Mouse (Mus musculus) kidney, adult 2 months (tissue): Measurements from ENCODE around the gene Gpd1. TPM values are rescaled to one million over a fixed set of nuclear protein-coding genes. Genes with fewer than 3 reads are reported as not detected.
"Not testable (repeated sequence)": the region's sequence is repeated elsewhere in the genome, so short reads cannot be mapped to it uniquely, and the experiment has no call there.

Source experiments
- DNase-seq: peaks from one replicate; pipeline ENCODE4 v3.0.0; 2021
- H3K27ac ChIP-seq: fragments of 200-500 bp; 2 replicates; pipeline ENCODE4 v1.5.1; 2012; ENCODE audit warnings: low read depth, low read length, control low read depth, inconsistent platforms; ENCODE audit not compliant: insufficient read depth
- H3K27me3 ChIP-seq: fragments of 200-500 bp; replicated peaks from 2 replicates; pipeline ENCODE4 v1.6.1; 2012; ENCODE audit warnings: mild to moderate bottlenecking, moderate library complexity, low read length, inconsistent platforms; ENCODE audit not compliant: control insufficient read depth, insufficient read depth
- H3K36me3 ChIP-seq: fragments of 200-500 bp; 2 replicates; pipeline ENCODE4 v1.6.1; 2012; ENCODE audit warnings: mild to moderate bottlenecking, moderate library complexity, low read length, inconsistent platforms; ENCODE audit not compliant: control insufficient read depth, insufficient read depth
- H3K4me1 ChIP-seq: fragments of 200-500 bp; 2 replicates; pipeline ENCODE4 v1.6.1; 2011; ENCODE audit warnings: low read length; ENCODE audit not compliant: control insufficient read depth, insufficient read depth
- H3K4me3 ChIP-seq: fragments of 200-500 bp; 2 replicates; pipeline ENCODE4 v1.5.1; 2011; ENCODE audit warnings: mild to moderate bottlenecking, low read depth, low read length, control low read depth; ENCODE audit not compliant: insufficient read depth
- CTCF ChIP-seq: fragments of 200-500 bp; conservative IDR thresholded peaks from 2 replicates; pipeline ENCODE4 v1.5.1; 2011; ENCODE audit warnings: low read depth, mild to moderate bottlenecking, control low read depth, low read length, moderate library complexity, mixed read lengths; ENCODE audit not compliant: insufficient read depth, insufficient read length
- POLR2A ChIP-seq: fragments of 200-500 bp; IDR thresholded peaks from one replicate; pipeline ENCODE4 v1.6.1; 2011; ENCODE audit warnings: low read depth, low read length, control low read depth
- WGBS: fragments of 180-500 bp; shearing (Covaris S2); methylation state at CpG from one replicate; pipeline ENCODE4 v1.1.7; 2018; 5-methylcytosine and 5-hydroxymethylcytosine counted together
- polyA plus RNA-seq: library from polyadenylated mRNA; depleted of rRNA; stranded (reverse); fragments of >200 nt; gene quantifications from 2 replicates; pipeline ENCODE4 v1.2.3, GENCODE M21; 2012

Gene Gpd1
- polyA plus RNA-seq, 1 experiment, result 506 TPM

DNA sequence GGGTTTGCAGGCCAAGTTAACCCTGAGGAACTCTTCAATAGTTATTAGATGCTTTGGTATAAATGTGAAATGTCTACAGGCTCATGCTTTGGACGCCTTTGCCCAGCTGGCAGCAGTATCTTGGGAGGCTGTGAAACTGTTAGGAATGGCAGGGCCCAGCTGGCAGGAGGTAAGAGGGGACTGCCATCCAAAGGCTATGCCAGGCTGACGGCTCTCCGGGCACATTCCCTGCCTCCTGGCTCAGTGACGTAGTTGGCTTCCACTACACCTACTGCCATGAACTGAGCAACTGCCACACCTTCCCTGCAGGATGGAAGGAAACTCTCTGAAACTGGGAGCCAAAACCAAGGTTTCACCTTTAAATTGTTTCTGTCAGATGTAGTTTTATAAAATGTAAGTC is 22.9 kb downstream of the Gpd1 start:
- TF ChIP-seq POLR2A, result no peak
- TF ChIP-seq CTCF, result no peak
- H3K4me1 ChIP-seq, result no peaks in the 10 kb centered on the region
- 94% methylated on average over 4 of the region's 4 CpGs for WGBS
- no peak for DNase-seq
- no peaks in the 10 kb centered on the region for H3K27me3 ChIP-seq
- H3K4me3 ChIP-seq, result no peak overlapping the region
- H3K27ac ChIP-seq, result no peak overlapping the region
- no peaks in the 10 kb centered on the region; the same call in 1 of the 2 replicates for H3K36me3 ChIP-seq

DNA sequence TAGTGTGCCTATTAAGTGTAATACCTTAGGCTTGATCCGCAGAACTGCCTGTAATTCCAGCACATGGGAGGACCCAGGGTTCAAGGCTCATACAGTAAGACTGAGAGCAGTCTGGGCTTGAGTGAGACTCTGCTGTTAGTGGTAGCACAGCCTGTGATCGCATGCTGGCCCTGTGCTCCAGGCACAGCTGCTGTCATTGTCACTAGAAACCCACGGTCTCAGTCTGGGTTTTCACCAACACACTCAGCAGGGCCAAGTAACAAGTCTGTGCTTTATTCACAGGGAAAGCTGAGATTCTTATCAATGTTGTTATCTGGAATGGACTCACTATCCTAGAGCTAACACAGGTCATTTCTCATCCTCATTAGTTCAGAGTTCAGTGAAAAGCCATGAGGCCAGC is 36.9 kb downstream of the Gpd1 start:
- Histone ChIP-seq H3K27me3 (no peaks in the 10 kb centered on the region), H3K4me1 (peaks cover 2% of the 10 kb centered on the region; the same call in 1 of the 2 replicates), H3K4me3 (no peak overlapping the region), H3K36me3 (no peaks in the 10 kb centered on the region), H3K27ac (no peak overlapping the region)
- TF ChIP-seq POLR2A, result no peak
- TF ChIP-seq CTCF, result no peak
- WGBS, result 85% methylated on average over 3 of the region's 3 CpGs
- DNase-seq, result no peak

DNA sequence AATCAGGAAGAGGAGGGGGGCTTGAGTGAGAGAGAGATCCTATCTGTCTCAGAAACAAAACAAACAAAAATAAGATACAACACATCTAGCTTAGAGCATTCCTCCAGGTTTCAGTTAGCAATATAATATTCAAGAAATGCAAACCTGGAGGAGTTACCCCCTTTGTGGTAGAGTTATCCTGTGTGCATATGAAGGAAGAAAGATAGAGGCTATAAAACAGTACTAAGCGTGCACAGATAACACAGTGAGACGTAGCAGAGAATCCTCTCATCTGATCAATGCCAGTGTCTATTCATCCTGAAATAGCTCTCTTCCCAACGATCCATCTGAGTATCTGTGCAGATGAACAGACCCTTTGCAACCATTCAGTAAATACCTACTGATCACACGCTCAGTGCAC is 50.2 kb downstream of the Gpd1 start:
- H3K4me1 ChIP-seq, result 0 out of 2 replicates have a peak, but pooled peaks cover 2% of the 10 kb centered on the region
- H3K4me3 ChIP-seq, result no peak overlapping the region
- no peak for DNase-seq
- no peaks in the 10 kb centered on the region for H3K36me3 ChIP-seq
- H3K27me3 ChIP-seq, result no peaks in the 10 kb centered on the region
- no peak overlapping the region for H3K27ac ChIP-seq
- TF ChIP-seq CTCF (no peak), POLR2A (no peak)
- WGBS, result 80% methylated on average over 4 of the region's 4 CpGs

DNA sequence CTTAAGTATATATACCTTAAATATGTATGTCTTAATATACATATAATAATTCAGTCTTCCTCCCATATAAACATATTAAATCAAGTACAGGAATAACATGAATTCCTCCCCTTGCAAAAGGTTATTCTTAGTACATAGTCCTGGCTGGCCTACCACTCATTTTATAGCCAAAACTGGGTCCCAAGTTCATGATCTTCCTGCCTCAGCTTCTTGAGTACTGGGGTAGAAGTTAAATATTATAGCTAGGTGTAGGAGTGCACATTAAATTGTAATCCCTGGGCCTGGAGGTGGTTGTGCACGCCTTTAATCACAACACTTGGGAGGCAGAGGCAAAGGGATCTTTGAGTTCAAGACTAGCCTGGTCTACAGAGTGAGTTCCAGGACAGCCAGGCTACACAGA is 51.4 kb downstream of the Gpd1 start:
- peak; percentile 58 for DNase-seq
- Histone ChIP-seq H3K27me3 (no peaks in the 10 kb centered on the region), H3K36me3 (no peaks in the 10 kb centered on the region), H3K27ac (no peak overlapping the region), H3K4me1 (peaks cover 2% of the 10 kb centered on the region; the same call in 1 of the 2 replicates), H3K4me3 (no peak overlapping the region)
- TF ChIP-seq POLR2A (no peak), CTCF (no peak)
- 70% methylated on average over 1 of the region's 1 CpGs for WGBS

DNA sequence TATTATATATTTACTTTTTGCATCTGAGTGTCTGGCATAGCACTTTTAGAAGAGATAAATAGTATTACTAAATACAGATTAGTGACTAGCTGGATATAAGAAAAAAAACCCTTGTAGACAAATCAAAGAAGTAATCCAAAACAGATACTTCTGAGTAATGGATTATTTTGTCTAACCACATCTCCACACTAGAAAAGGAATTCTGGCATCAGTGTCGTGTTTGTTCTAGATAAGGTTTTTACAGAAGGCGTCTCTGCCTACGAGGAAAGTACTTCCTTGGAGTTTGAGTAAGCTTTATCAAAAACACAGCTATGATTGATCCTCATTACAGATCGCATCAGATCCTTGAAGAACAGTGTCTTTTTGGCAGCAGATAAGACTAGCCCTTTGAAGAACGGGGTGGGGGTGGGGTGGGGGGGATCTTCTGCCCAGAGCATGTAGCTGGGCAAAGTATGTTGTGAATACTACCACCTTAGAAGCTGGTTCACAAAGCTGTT is 53.7 kb downstream of the Gpd1 start:
- TF ChIP-seq CTCF, result no peak
- TF ChIP-seq POLR2A, result no peak
- Histone ChIP-seq H3K27ac (no peak overlapping the region), H3K27me3 (no peaks in the 10 kb centered on the region), H3K36me3 (no peaks in the 10 kb centered on the region), H3K4me1 (peaks cover 2% of the 10 kb centered on the region; the same call in 1 of the 2 replicates), H3K4me3 (peak overlapping the region; percentile 92)
- DNase-seq, result no peak
- WGBS, result 41% methylated on average over 5 of the region's 5 CpGs

DNA sequence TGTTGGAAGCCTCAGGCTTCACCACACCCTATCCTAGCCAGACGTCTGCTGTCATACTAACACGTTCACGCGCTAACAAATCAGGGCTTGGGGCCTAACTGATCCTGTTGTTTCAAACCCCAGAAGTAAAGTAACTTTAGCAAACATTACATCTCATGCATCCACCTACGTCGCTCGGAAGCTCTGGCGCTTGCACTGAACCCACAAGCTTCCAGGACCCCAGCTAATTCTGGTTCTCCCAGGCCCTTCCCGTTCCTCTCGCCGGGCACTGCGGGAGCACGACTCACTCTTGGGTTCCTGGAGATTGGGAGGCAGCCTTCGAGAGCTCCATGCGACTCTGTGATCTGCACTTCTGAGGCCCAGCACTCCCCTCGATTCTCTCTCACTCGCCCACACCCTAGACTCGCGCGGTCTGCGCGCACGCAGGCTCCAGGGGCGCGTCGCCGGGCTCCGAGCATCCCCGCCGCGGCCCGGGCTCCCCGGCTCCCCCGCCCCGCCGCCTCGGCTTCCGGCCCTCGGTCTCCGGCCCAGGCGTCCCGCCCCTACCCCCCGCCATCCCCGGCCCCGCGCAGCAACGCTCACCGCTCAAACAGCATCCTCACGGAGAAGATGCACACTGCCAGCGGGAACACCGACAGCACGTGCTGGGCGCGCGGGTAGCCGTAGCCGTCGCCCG is 54.4 kb downstream of the Gpd1 start:
- peak; percentile 30 for DNase-seq
- peak overlapping the region; percentile 92 for H3K4me3 ChIP-seq
- H3K4me1 ChIP-seq, result peaks cover 2% of the 10 kb centered on the region; the same call in 1 of the 2 replicates
- H3K27ac ChIP-seq, result peak overlapping the region; percentile 69
- TF ChIP-seq CTCF (no peak), POLR2A (no peak)
- no peaks in the 10 kb centered on the region for H3K27me3 ChIP-seq
- WGBS, result under 1% methylated on average over 59 of the region's 59 CpGs
- H3K36me3 ChIP-seq, result no peaks in the 10 kb centered on the region

DNA sequence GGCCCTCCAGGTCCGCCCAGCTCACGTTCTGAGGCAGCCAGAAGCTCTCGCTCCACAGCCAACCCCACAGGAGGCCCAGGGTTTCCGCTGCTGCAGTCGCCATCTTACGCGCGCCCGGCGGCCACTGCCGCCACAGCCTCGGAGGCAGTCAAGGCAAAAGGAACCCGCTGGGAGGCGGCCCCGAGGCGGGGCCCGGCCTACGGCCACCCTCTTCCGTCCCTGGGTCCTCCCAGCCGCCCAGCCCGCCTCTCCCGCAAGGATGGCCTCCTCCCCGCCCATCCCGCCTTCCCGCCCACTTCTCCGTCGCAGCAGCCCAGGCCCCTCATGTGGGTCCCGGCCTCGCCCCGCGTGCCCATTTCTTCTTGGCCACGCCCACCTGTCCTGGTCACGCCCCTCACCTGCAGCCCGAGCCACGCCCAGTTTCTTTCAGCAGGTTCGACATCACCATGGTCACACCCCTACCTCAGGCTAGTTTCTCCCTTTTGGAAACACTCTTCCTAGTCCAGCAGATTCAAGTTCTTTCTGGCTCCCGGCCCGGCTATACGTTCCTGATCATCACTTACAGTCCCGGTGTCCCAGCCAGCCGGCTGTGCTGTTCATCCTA is 55.1 kb downstream of the Gpd1 start:
- TF ChIP-seq CTCF, result 0 out of 2 replicates have a peak, but pooled peaks have one; percentile 5
- peak; percentile 90 for TF ChIP-seq POLR2A
- under 1% methylated on average over 39 of the region's 41 CpGs for WGBS
- Histone ChIP-seq H3K27ac (peak overlapping the region; percentile 69), H3K27me3 (no peaks in the 10 kb centered on the region), H3K4me1 (peaks cover 2% of the 10 kb centered on the region; the same call in 1 of the 2 replicates), H3K36me3 (no peaks in the 10 kb centered on the region), H3K4me3 (peak overlapping the region; percentile 92)
- DNase-seq, result peak; percentile 94

DNA sequence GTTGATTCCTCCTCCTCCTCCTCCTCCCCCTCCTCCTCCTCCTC is 55.4 kb downstream of the Gpd1 start, which contains the start of gene Cers5:
TSS of gene Cers5 (minus strand) at position 5 of the 44 bp plus-strand sequence.
- Histone ChIP-seq H3K4me3 (peak within 1 kb of the TSS; percentile 92), H3K27ac (peak within 1 kb of the TSS; percentile 72)
- H3K27me3 ChIP-seq, H3K36me3 ChIP-seq, H3K4me1 ChIP-seq, DNase-seq: not testable (repeated sequence)
